Mouse (Mus musculus): ENCODE measurements at regions not wholly inside any gene's neighbourhood (a gene's known extent, or its start where the extent isn't known, plus 50 kb on each side); places are given as distances from the start of the nearest gene placed in this dataset.

DNA sequence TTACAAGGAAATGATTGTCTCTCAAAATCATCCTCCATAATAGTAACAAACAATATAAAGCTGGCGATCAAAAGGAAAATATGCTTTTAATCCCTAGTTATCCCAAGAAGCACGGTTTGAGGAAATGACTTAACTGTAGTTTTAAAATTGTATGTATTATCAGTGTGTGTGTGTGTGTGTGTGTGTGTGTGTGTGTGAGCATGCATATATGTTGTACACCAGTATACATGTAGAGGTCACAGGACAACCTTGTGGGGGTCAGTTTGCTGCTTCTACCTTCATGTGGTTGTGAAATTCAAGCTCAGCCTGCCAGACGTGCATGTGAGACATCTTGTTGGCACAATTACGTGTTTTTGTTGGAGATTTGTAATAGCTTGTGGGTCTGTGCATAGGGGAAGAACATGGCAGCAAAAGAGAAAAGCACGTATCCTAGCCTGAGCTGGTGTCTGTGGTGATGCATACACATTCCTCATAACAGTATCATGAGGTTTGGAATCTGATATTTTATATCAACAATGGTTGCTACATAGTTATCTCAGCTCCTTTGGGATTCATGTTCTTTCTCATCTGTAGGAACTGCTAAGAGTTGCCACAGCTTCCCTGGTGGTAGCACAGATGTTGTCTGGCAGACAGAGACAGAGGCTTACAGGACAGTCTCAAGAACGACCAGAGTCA is 622.4 kb downstream of the Kcnj2 start:
- in situ Hi-C loops (cut with MboI; ENCODE audit: low sequenced_read_pairs), result no loop called here

DNA sequence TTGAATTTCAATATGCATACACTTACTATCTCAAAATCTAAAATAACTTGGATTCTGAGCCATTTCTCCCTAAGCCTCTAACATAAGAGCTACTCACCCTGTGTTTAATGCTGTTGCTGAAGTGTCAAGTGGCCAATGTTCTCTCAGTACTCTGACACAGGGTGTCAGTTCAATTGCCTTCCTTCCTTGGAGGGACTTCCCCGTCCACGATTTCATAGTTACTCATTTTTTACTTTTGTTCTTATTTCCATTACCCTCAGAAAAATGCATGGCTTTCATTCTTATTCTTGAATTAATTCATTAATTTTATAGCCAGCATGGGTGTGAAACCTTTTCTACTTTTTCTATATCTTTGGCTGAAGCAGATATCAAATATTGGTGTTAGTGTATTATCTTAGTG is 623.9 kb downstream of the Kcnj2 start:
- in situ Hi-C loops (cut with MboI; ENCODE audit: low sequenced_read_pairs), result no loop called here

- in situ Hi-C loops (cut with MboI; ENCODE audit: low sequenced_read_pairs), result no loop called here
These were observed 625.5 kb downstream of the Kcnj2 start for GRCm38 (mm10) chr11:111691512-111691911.

DNA sequence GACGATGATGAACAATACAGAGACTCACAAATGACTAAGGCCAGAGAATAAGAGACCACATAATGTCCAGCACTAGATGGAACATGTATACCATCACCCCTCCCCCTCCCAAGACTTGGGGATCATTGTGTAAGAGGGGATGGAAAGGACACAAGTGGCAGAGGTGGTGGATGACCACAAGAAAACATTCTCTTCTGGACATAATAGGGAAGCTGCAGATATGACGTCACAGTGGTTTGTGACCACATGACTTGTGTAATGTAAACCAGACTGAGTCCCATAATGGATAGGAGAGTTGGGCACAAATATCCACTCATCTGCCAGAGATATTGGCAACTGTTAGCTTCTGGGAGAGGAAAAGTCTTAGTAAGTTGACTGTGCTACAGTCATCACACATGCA is 630.7 kb downstream of the Kcnj2 start:
- in situ Hi-C loops (cut with MboI; ENCODE audit: low sequenced_read_pairs), result no loop called here

GRCm38 (mm10) chr11:111699862-111700261 is 633.9 kb downstream of the Kcnj2 start:
- in situ Hi-C loops (cut with MboI; ENCODE audit: low sequenced_read_pairs), result no loop called here

GRCm38 (mm10) chr11:111706882-111707281 is 640.9 kb downstream of the Kcnj2 start:
- in situ Hi-C loops (cut with MboI; ENCODE audit: low sequenced_read_pairs), result no loop called here

DNA sequence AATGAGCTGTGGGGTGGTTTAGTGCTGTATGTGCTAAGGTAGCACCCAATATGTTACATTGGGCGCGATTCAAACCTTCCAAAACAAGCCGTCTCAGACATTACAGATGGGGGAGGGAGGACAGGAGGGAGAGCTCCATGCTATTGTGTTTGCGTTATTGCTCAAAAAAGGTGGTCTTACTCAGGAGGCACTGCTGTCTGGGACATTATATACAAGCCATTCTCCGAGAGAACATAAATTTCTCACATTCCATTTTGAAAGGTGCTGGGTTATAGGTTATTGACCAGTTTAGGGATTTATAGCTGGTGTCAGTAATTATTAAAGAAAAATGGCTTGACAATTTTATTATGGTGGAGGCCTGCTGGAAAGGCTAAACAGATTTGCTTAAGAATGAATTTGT is 649.4 kb downstream of the Kcnj2 start:
- in situ Hi-C loops (cut with MboI; ENCODE audit: low sequenced_read_pairs), result no loop called here

- in situ Hi-C loops (cut with MboI; ENCODE audit: low sequenced_read_pairs), result no loop called here
These were observed 656.3 kb downstream of the Kcnj2 start for GRCm38 (mm10) chr11:111722276-111722675.

DNA sequence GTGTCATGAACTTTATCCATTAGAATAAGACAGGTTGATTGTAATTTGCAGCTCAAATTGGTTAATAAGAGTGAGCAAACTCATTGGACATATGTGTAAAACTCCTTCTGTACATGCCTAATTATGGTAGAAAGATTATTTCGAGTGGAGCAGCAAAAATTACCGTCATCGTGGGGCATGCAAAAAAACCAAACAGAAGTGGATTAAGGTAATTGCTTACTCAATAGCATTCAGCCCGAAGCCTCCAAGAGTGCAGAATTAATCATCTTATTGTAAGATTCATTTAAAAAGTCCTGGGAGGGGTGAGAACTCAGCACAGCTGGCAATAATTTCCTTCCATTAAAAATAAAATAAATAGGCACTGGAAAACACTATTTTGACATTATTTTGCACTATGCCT is 662.2 kb downstream of the Kcnj2 start:
- in situ Hi-C loops (cut with MboI; ENCODE audit: low sequenced_read_pairs), result no loop called here

GRCm38 (mm10) chr11:111732096-111732495 is 666.1 kb downstream of the Kcnj2 start:
- in situ Hi-C loops (cut with MboI; ENCODE audit: low sequenced_read_pairs), result no loop called here

DNA sequence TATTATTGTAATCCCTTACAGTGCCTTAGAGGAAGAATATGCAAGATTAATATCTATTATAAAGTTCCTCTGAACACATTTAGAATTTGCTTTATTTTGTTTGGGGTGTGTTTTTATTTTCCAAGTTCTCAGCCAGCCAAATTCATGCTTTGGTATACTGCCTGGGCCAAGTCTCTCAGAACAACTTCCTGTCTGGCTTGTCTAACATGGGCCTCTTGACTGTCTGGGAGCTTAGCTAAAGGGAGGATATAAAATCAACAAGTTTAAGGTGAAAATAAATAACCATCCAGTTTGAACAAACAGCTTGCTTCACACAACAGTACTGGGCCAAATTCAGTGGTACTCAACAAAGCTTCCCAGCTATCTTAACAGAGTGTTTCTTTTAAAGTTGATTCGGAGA is 669.5 kb downstream of the Kcnj2 start:
- in situ Hi-C loops (cut with MboI; ENCODE audit: low sequenced_read_pairs), result no loop called here

DNA sequence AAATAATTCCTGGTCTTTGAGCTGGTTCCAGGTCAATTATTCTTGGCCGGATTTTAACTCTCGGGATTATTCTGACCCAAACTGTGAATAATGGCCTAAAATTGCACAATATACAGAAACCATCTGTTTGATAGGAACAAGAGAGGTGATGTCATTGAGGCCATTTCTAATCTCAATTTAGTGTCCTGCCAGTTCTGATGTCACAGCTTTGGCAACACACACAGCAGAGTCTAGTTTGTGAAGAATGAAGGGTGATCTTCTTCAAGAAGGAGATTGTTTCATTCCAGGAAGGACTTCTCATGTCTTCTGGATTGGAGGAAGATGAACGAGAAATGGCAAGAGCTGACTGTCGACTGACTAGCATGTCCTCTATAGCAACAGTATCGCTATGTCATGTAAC is 670.0 kb downstream of the Kcnj2 start:
- in situ Hi-C loops (cut with MboI; ENCODE audit: low sequenced_read_pairs), result no loop called here

DNA sequence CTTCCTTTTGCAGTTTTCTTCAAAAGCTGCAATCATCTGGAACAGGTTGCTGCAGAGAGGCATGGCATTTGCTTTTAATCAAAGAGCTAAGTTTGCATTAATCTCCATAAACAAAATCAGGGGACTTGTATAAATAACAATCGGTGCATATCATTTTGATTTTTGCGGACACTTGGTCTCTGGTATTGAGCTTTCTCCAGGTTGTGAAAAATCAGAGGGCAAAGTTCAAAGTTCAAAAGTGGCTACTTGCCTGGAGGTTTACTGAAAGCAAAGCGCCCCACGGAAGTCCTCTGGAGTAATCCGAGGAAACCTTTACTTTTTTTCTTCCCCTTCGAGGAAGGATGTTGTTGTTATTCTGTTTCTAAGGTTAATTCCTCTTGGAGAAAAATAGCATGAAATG is 677.4 kb downstream of the Kcnj2 start:
- in situ Hi-C loops (cut with MboI; ENCODE audit: low sequenced_read_pairs), result no loop called here

DNA sequence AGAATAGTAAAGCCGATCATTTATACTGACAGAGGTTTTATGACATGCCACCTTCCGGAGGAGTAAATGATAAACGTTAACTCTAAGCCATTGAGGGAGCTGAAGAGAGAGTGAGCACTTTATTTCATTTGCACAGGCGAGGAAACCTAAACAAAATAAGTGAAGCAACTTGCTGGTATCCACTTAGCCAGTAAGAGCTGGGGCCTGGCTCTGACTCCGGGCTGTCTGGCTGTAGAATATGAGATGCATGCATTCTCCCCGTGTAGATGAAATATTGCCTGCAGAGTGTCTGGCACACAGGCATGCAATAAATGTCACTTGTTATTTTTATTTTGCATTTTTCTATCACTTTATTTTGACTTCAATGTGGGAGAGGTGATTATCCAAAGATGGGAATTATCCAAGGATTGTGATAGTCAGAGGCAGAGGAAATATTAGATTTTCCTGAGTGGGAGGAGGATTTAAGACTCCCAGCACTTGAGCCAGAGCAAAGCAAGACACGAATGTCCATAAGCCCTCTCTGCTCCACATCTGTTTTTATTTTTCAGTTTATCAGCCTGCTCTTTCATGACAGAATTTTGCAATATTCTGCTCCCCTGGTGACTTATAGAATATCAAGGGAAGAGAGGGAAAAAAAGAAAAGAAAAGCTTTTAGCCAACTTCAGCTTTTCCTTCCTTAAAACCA is 681.4 kb downstream of the Kcnj2 start:
- in situ Hi-C loops (cut with MboI; ENCODE audit: low sequenced_read_pairs), result no loop called here

GRCm38 (mm10) chr11:111747947-111748322 is 682.0 kb downstream of the Kcnj2 start:
- in situ Hi-C loops (cut with MboI; ENCODE audit: low sequenced_read_pairs), result no loop called here

DNA sequence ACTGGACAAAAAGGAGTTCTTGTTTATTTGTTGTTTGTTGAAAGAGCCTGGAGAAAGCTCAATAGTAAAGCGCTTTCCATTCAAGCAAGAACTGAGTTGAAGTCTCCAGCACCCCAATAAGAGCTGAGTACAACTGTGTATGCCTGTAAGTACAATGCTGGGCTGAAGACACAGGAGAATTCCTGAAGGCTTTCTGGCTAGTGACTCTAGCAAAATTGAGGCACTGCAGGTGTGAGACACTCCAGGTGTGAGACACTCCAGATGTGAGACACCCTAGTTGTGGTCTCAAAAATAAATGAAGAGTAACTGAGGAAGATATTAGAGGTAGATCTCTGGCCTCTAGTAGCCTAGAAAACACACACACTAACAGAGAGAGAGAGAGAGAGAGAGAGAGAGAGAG is 682.5 kb downstream of the Kcnj2 start:
- in situ Hi-C loops (cut with MboI; ENCODE audit: low sequenced_read_pairs), result no loop called here

- in situ Hi-C loops (cut with MboI; ENCODE audit: low sequenced_read_pairs), result no loop called here
These were observed 688.8 kb downstream of the Kcnj2 start for GRCm38 (mm10) chr11:111754735-111755134.

DNA sequence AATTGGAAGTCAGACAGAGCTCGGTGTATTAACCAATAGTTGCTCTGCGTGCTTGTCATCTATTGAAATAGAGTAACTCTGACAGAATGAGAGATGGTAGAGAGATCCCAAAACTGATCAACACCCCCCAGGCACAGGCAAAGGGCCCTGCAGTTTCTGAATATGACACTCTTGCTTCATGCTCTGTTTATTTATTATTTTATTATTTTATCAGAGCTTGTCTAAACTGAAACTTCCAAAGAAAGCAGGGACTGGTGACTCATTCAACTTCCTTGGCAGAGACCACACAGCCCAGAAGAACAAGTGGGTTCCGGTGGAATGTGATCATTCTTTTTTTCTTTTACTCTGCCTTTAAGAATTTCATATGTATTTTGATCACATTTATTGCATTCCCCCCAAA is 697.1 kb downstream of the Kcnj2 start:
- in situ Hi-C loops (cut with MboI; ENCODE audit: low sequenced_read_pairs), result no loop called here

GRCm38 (mm10) chr11:111766371-111767011 is 700.5 kb downstream of the Kcnj2 start:
- in situ Hi-C loops (cut with MboI; ENCODE audit: low sequenced_read_pairs), result no loop called here

DNA sequence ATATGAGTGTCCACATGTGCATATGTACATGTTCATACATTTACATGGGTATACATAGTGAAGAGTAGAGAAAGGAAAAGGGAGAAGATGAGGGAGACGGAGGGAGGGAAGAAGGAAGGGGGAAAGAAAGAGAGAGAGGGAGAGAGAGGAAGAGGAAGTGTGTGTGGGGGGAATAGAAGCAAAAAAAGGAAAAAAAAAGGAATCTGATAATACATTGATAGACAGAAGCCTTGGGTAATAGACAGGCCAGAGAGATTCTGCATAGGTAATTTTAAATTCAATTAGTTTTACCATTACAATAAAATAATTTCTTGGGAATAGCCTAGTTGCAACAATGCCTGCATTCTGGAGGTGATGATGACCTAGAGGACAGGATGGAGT is 701.0 kb downstream of the Kcnj2 start:
- in situ Hi-C loops (cut with MboI; ENCODE audit: low sequenced_read_pairs), result no loop called here

DNA sequence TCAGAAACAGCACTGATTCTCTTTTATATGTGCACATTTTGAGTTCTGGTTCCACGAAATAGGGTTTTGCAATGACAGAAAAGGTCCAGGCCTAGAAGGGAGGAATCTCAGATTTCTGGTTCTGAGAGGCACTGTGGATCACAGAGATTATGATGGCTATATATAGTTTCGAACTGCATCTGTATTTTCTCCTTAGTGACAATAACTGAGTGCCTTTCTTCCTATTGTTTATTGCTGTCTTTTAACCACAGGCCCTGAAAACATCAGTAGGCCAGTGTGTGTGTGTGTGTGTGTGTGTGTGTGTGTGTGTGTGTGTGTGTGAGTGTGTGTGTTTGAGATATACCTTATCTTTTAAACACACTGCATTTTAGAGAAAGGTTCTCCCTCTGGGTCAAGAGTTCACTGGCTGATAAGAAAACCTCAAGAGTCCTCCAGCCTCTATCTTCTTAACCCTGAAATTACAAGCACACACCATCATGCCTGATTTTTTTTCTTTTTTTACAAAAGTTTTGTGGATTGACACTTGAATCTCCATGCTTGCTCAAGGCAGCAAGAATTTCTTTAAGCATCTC is 708.2 kb downstream of the Kcnj2 start:
- in situ Hi-C loops (cut with MboI; ENCODE audit: low sequenced_read_pairs), result no loop called here

GRCm38 (mm10) chr11:111781321-111781720 is 715.4 kb downstream of the Kcnj2 start:
- in situ Hi-C loops (cut with MboI; ENCODE audit: low sequenced_read_pairs), result no loop called here

Data from CH12F3 (cell line).